ENCODE assay signal across 8 mouse cellular contexts in genomic region chr11:109470921-109471861, GRCm38 (mm10). TPM values are rescaled to one million over a fixed set of nuclear protein-coding genes. Genes with fewer than 3 reads are reported as not detected.
A peak's percentile ranks its signal among the peaks of the same experiment; 100 is the strongest.
DNase-seq lines count a peak whose midpoint lies in the region; ATAC-seq and TF ChIP-seq lines count a peak whose summit lies in the region.

No protein-coding gene starts in this region.

- no peaks in the 10 kb centered on the region for H3K9me3 ChIP-seq in ES-Bruce4 (replicated peaks; ENCODE audit: control insufficient read depth, insufficient read depth, low read length, poor library complexity, severe bottlenecking)
- H3K9me3 ChIP-seq in hindbrain, embryonic 13.5 days = no peaks in the 10 kb centered on the region

- no peak overlapping the region for H3K27ac ChIP-seq in cerebellum, adult 2 months (ENCODE audit: insufficient read depth, low read length)
- no peak overlapping the region for H3K27ac ChIP-seq in ES-Bruce4 (ENCODE audit: insufficient read depth, low read length)
- H3K27ac ChIP-seq in hindbrain, embryonic 13.5 days = no peak overlapping the region
- H3K27ac ChIP-seq in liver, adult 2 months (replicated peaks; ENCODE audit: insufficient read depth, low read depth, low read length) = no peak overlapping the region

- peak overlapping the region; percentile 83 for H3K4me2 ChIP-seq in hindbrain, embryonic 13.5 days

- peak overlapping the region; percentile 22 for H3K4me3 ChIP-seq in cerebellum, adult 2 months (replicated peaks; ENCODE audit: insufficient read depth, low read depth, low read length)
- H3K4me3 ChIP-seq in ES-Bruce4 (ENCODE audit: low read depth, low read length) = no peak overlapping the region
- H3K4me3 ChIP-seq in hindbrain, embryonic 13.5 days = peak overlapping the region; percentile 71
- H3K4me3 ChIP-seq in liver, adult 2 months (ENCODE audit: insufficient read depth, low read depth, low read length) = no peak overlapping the region

- no peak for TF ChIP-seq CTCF in cerebellum, adult 2 months (IDR thresholded peaks at IDR 0.05; ENCODE audit: borderline replicate concordance, insufficient read depth, low read depth, low read length)
- no peak for TF ChIP-seq CTCF in ES-Bruce4 (IDR thresholded peaks at IDR 0.05; ENCODE audit: low read depth, low read length)
- no peak for TF ChIP-seq CTCF in liver, adult 2 months (IDR thresholded peaks at IDR 0.05; ENCODE audit: low read depth, low read length)

- ATAC-seq in hindbrain, embryonic 13.5 days (ENCODE audit: low FRiP score) = no peak

- TF ChIP-seq EP300 in ES-Bruce4 (IDR thresholded peaks at IDR 0.05; ENCODE audit: insufficient read depth, low read depth, low read length) = no peak

- H3K9ac ChIP-seq in ES-Bruce4 (ENCODE audit: low read depth, poor library complexity, severe bottlenecking) = 0 out of 2 replicates have a peak overlapping the region, but pooled peaks have one; percentile 96
- H3K9ac ChIP-seq in hindbrain, embryonic 13.5 days = 0 out of 2 replicates have a peak overlapping the region, but pooled peaks have one; percentile 88
- H3K9ac ChIP-seq in liver, adult 2 months (ENCODE audit: low read depth, low read length) = peak overlapping the region; percentile 46; the same call in 1 of the 2 replicates

- 54% methylated on average over 15 of the region's 15 CpGs for WGBS in cerebellum, adult 2 months
- WGBS in hindbrain, embryonic 13.5 days = 37% methylated on average over 15 of the region's 15 CpGs
- 38% methylated on average over 15 of the region's 15 CpGs for WGBS in liver, adult 2 months

- no peaks in the 10 kb centered on the region for H3K36me3 ChIP-seq in ES-Bruce4 (ENCODE audit: control insufficient read depth, insufficient read depth, low read length, poor library complexity, severe bottlenecking)
- H3K36me3 ChIP-seq in hindbrain, embryonic 13.5 days = no peaks in the 10 kb centered on the region
- H3K36me3 ChIP-seq in liver, adult 2 months (ENCODE audit: control insufficient read depth, insufficient read depth, low read length) = no peaks in the 10 kb centered on the region

- TF ChIP-seq POLR2A in cerebellum, adult 2 months (IDR thresholded peaks at IDR 0.05; ENCODE audit: borderline replicate concordance, insufficient read depth, low read length) = no peak
- TF ChIP-seq POLR2A in ES-Bruce4 (IDR thresholded peaks at IDR 0.05; ENCODE audit: insufficient read depth, low read length) = no peak
- no peak for TF ChIP-seq POLR2A in liver, adult 2 months (IDR thresholded peaks at IDR 0.05; ENCODE audit: extremely low read depth, insufficient read depth, low read length)

- H3K4me1 ChIP-seq in cerebellum, adult 2 months (ENCODE audit: control insufficient read depth, insufficient read depth, low read length) = no peaks in the 10 kb centered on the region; the same call in 1 of the 2 replicates
- H3K4me1 ChIP-seq in ES-Bruce4 (ENCODE audit: control insufficient read depth, insufficient read depth, low read length) = no peaks in the 10 kb centered on the region
- peaks cover 30% of the 10 kb centered on the region for H3K4me1 ChIP-seq in hindbrain, embryonic 13.5 days (replicated peaks)
- H3K4me1 ChIP-seq in liver, adult 2 months (ENCODE audit: control insufficient read depth, insufficient read depth, low read length) = peaks cover 4% of the 10 kb centered on the region; the same call in 1 of the 2 replicates

- H3K27me3 ChIP-seq in cerebellum, adult 2 months (ENCODE audit: control insufficient read depth, insufficient read depth, low read length) = no peaks in the 10 kb centered on the region
- no peaks in the 10 kb centered on the region for H3K27me3 ChIP-seq in ES-Bruce4 (ENCODE audit: control insufficient read depth, insufficient read depth, low read length, poor library complexity, severe bottlenecking)
- H3K27me3 ChIP-seq in hindbrain, embryonic 13.5 days = peaks cover 16% of the 10 kb centered on the region; the same call in 1 of the 2 replicates
- H3K27me3 ChIP-seq in liver, adult 2 months (ENCODE audit: control insufficient read depth, insufficient read depth, low read length) = no peaks in the 10 kb centered on the region

- peaks cover 8% of the 10 kb centered on the region; the same call in 1 of the 2 replicates for H3K79me2 ChIP-seq in liver, adult 2 months (ENCODE audit: control insufficient read depth, insufficient read depth, low read length)

- DNase-seq in cerebellum, adult 2 months = peak; percentile 28 to 38
- DNase-seq in cerebellum, postnatal 36 days = no peak
- no peak for DNase-seq in liver, adult 2 months (ENCODE audit: extremely low read depth, low read depth, low spot score)
- peak; percentile 23 to 43 for DNase-seq in spleen, postnatal 36 days (ENCODE audit: low spot score in 2 of 2)
- DNase-seq in gastrocnemius, adult 18-20 months (ENCODE audit: low spot score) = no peak
- DNase-seq in frontal cortex, postnatal 25 days (ENCODE audit: low spot score in 2 of 2) = no peak

RNA-seq across cellular contexts. Expression of gene Arsg, which starts 2.0 kb away (rescaled TPM):
- polyA plus RNA-seq in cerebellum, adult 2 months (2012; rRNA removed) = 39.5 and 47.1 TPM in 2 replicates
- 5.7 and 5.8 TPM in 2 replicates for polyA plus RNA-seq in ES-Bruce4 (2011; ENCODE audit: insufficient read depth, insufficient read length, low read depth, missing spikeins)
- polyA plus RNA-seq in hindbrain, embryonic 13.5 days (2015; fragmentation: Nextera tagmentation; extraction: Ambion mirVana) = 5.0 and 8.9 TPM in 2 replicates
- 8.1 and 9.9 TPM in 2 replicates for total RNA-seq in liver, adult 2 months (2014; rRNA removed)
- polyA plus RNA-seq in liver, adult 2 months (2012; rRNA removed) = 8.5 and 9.1 TPM in 2 replicates
- 1 to 10 TPM; 1.2 to 1.6 TPM for total RNA-seq in gastrocnemius, adult 18-20 months (2021)

RNA-seq across cellular contexts. Expression of gene Slc16a6, which starts 2.2 kb away (rescaled TPM):
- polyA plus RNA-seq in cerebellum, adult 2 months (2012; rRNA removed) = 7.9 and 8.9 TPM in 2 replicates
- polyA plus RNA-seq in ES-Bruce4 (2011; ENCODE audit: insufficient read depth, insufficient read length, low read depth, missing spikeins) = 12.7 and 14.7 TPM in 2 replicates
- polyA plus RNA-seq in hindbrain, embryonic 13.5 days (2015; fragmentation: Nextera tagmentation; extraction: Ambion mirVana) = 4.1 and 6.3 TPM in 2 replicates
- total RNA-seq in liver, adult 2 months (2014; rRNA removed) = 1.4 and 1.5 TPM in 2 replicates
- polyA plus RNA-seq in liver, adult 2 months (2012; rRNA removed) = 1.9 and 2.2 TPM in 2 replicates
- total RNA-seq in gastrocnemius, adult 18-20 months (2021) = 1 to 10 TPM; 3.7 to 7.1 TPM

RNA-seq across cellular contexts. Expression of gene Amz2, which starts 45.4 kb away (rescaled TPM):
- 63.8 and 64.1 TPM in 2 replicates for polyA plus RNA-seq in cerebellum, adult 2 months (2012; rRNA removed)
- polyA plus RNA-seq in ES-Bruce4 (2011; ENCODE audit: insufficient read depth, insufficient read length, low read depth, missing spikeins) = 78.5 and 80.2 TPM in 2 replicates
- polyA plus RNA-seq in hindbrain, embryonic 13.5 days (2015; fragmentation: Nextera tagmentation; extraction: Ambion mirVana) = 54.8 and 57.0 TPM in 2 replicates
- 10.8 and 16.0 TPM in 2 replicates for total RNA-seq in liver, adult 2 months (2014; rRNA removed)
- 13.3 and 14.8 TPM in 2 replicates for polyA plus RNA-seq in liver, adult 2 months (2012; rRNA removed)
- 10 to 100 TPM; 68.8 to 72.7 TPM for total RNA-seq in gastrocnemius, adult 18-20 months (2021)

RNA-seq across cellular contexts. Expression of gene 9930022D16Rik, which starts 57.5 kb away (rescaled TPM):
- polyA plus RNA-seq in cerebellum, adult 2 months (2012; rRNA removed) = not detected in 2 replicates
- polyA plus RNA-seq in ES-Bruce4 (2011; ENCODE audit: insufficient read depth, insufficient read length, low read depth, missing spikeins) = not detected in 2 replicates
- polyA plus RNA-seq in hindbrain, embryonic 13.5 days (2015; fragmentation: Nextera tagmentation; extraction: Ambion mirVana) = not detected in 2 replicates
- total RNA-seq in liver, adult 2 months (2014; rRNA removed) = not detected in 2 replicates
- polyA plus RNA-seq in liver, adult 2 months (2012; rRNA removed) = not detected in 2 replicates
- not detected for total RNA-seq in gastrocnemius, adult 18-20 months (2021)

Comparison
In these comparisons a context has a peak if more than half of its experiments do, and no peak if none do; other contexts are left out.
1. DNase-seq: peak in cerebellum, adult 2 months (2 of 2) and spleen, postnatal 36 days (2 of 2); none in cerebellum, postnatal 36 days (0 of 2), liver, adult 2 months (single experiment), gastrocnemius, adult 18-20 months (single experiment) and frontal cortex, postnatal 25 days (0 of 2).
2. H3K4me3 ChIP-seq: peak in cerebellum, adult 2 months (single experiment) and hindbrain, embryonic 13.5 days (single experiment); none in ES-Bruce4 (single experiment) and liver, adult 2 months (single experiment).
3. H3K9ac ChIP-seq: peak in every context shown above with its lines; median percentile 96 in ES-Bruce4; 88 in hindbrain, embryonic 13.5 days; 46 in liver, adult 2 months.